Mouse (Mus musculus) cerebellum, adult 11-12 months (tissue): ENCODE measurements around the gene Sertad3.

Experiments
- DNase-seq: peaks from one replicate; pipeline ENCODE4 v3.0.0; 2022

Gene Sertad3

DNA sequence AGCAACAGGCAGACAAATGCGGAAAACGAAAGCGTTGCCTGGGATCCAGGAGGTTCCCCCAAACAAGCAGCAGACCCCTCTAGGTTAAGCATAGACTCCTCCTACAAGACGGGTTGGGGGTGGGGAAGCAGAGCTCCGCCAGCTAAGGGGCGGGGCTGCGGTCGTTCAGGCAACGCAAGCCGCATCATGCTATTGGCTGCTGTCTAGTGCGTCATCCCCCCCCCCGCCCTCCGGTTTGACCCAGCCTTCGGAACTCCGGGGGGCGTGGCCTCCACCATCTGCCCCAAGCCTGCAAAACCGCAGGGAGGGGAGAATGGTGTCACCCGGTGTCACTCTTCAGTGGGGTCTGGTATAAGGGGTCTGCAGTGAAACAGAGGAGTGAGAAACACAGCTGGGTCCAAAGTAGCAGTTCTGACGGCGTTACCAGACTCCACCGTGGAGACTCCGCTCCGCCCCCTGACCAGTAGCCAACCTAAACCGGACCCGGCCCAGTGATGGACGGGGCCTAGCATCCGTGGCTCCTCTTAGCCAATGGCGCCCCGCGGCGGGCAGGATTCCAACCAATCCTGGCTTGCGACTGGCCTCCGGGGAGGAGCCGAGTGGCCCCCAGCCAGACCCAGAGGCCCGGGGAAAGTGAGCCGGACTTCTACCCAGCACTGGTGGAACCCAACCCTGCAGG, at the start of gene Sertad3:
Sertad3 (plus strand) TSS at position 613 of the 679 bp plus-strand sequence.
- peak; percentile 99 for DNase-seq

DNA sequence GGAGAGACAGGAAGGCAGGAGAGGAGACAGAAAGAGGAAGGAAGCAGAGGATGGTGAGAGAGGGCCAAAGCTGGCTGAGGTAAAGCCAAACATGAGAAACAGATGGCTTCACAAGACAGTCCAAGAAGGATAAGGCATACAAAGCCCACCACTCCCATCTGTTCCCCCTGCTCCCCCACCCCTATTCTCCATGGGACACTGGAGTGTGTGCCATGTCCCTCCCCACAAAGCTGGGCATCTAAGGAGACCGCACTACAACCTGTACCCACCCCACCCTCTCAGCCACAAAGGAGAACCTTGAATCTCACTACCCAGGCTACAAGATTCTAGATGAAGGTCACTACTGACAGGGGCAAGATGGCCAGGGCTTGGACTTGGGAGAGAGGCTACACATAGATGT, 46.2 kb upstream of the Sertad3 start:
- DNase-seq = no peak

DNA sequence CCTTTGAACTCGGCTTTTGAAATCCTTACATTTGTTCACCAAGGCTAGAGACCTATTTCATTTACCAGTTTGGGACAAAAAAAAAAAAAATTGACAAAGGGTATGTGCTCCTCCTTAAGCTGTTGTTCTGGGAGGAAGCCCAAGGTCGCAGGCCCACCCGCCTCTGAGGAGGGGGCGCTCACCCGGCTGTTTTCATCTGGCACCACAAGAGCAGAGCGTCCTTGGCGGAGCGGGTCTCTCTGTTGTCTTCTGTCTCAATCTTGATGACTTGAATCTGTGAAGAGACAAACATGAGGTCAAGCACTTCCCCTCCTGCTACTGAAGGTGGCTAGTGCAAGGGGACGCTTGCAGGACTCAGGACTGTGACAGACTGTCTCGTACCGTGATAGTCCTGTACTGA, 45.6 kb upstream of the Sertad3 start:
- DNase-seq = no peak

DNA sequence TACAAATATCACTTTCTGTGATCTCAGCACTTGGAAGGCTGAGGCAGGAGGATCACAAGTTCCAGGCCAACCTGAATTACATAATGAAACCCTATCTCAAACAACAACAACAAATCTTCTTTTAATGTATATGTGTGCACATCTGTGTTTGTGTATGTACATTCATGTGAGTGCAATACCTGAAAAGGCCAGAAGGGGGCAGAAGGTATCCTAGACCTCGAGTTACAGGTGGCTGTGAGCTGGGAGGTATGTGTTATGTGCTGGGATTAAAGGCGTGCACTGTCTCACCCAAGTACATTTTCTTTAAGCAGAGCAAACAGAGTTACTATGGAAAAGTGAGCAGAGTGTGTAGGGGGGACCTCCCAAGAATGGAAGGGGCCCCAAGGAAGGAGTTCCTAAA, 44.4 kb upstream of the Sertad3 start:
- DNase-seq = no peak

DNA sequence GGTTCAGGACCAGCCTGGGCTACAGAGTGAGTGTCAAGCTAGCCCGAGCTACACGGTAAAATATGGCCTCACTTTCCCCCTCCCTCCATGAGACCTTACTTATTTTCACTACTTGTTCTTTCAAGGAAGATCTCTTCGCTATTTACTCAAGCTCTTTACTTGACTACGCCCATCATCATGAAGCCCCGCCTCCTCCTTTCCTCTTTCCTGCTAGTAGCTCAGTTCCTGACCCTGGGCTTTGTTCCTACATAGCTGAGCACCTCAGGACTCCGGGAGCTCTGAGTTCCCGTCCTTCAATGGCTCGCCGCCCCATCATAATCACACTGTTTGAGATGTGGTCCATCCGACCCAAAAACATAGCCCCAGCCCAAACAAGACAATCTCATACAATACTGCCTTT, 40.2 kb upstream of the Sertad3 start:
- DNase-seq = no peak

DNA sequence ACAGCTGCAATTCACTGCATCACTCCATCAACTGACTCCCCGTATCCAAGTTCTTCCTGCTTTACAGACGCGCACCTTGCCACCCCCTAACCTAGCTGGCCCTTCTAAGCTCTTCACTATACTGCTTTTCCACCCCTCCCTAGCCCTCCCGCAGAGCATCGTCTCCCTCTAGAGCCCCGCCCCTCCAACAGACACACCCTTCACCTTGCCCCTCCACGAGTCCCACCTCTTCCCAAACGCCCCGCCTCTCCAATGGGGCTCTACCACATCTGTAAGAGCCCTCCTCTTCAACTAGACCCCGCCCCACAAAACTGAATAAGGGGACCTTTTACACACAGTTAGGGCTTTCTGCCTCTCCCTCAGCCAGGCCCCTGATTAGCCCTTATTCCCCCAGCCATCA, 39.8 kb upstream of the Sertad3 start:
- DNase-seq = no peak

DNA sequence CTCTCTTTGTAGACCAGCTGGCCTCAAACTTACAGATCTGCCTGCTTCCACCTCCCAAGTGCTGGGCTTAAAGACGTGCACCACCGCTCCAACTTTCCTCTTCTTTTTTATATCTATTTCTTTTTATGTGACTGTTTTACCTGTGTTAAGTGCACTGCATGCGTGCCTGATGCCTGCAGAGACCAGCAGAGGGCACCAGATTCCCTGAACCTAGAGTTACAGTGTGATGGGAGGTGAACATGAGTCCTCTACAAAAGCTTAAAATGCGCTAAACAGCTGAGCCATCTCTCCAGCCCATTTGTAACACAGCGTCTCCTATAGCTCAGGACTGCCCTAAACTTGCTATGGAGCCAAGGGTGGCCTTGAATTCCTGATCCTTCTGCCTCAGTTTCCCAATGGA, 36.0 kb upstream of the Sertad3 start:
- no peak for DNase-seq

DNA sequence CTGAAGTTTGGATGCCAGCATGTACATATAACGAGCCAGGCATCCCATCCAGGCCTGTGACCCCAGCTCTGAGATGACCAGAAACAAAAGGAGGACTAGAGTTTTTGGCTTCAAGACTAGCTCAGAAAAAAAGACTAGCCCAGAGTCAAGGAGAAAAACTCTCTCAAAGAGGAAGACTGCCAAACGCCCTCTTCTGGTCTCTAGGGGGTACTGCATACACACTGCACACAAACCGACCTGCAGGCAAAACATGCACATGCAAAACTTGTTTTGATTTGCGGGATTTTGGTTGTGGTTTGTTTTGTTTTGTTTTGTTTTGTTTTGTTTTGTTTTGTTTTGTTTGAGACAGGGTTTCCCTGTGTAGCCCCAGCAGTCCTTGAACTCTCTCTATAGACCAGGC, 33.6 kb upstream of the Sertad3 start:
- DNase-seq = no peak

DNA sequence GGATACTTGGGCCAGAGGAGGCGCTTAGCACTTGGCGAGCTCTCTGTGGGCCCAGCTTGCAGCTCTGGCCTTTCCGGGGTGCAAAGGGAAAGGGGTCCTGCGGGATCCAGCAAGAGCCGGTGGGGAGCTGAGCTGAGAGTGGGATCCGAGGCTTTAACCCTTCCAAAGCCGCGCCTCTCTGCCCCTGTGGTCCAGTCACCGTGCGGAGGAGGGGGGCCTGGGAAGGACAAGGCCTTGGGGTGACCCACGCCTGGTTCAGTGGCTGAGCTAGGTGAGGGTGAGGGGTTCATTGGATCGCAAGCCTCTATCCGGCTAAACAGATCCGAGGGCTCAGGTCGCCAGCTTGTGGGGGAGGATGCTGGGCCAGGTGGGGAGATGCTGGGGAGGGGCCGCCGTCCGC, 27.5 kb upstream of the Sertad3 start:
- DNase-seq = peak; percentile 58

DNA sequence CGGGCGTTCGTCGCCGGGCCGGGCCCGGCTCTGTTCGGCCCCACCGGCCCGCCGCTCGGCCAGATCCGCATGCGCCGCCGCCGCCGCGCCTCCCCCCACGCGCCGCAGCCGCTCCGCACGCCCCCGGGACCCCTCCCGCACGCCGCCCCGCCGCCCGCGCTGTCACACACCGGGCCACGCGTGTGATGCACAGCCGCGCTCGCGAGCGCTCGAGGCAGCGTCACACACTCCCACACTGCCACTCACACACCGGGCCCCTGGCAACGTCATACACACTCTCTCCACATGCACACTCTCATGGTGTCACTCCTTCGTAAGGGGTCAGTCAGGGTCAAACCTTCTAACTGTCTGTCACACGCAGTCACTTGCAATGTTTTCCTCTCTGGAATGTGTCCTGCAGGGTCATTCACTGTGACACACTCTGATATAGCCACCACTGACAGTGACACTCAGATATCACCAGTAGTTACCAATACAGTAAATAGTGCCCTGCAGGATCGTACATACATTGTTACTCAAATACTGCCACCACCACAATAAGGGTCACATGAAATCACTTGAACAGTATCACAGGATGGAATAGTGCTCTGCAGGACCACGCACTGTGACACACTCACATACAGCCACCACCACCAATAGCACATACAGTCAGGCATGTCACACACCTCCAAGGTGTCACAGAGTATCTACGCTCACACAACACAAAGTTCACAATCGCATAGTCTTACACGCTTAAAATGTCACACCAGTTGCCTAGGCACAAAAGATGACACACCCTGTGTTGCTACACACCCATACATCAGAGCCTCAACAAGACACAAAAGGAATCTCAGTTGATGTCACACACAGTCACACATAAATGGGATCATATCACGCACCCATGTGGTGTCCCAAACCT, 26.8 kb upstream of the Sertad3 start:
- DNase-seq = peak; percentile 78

DNA sequence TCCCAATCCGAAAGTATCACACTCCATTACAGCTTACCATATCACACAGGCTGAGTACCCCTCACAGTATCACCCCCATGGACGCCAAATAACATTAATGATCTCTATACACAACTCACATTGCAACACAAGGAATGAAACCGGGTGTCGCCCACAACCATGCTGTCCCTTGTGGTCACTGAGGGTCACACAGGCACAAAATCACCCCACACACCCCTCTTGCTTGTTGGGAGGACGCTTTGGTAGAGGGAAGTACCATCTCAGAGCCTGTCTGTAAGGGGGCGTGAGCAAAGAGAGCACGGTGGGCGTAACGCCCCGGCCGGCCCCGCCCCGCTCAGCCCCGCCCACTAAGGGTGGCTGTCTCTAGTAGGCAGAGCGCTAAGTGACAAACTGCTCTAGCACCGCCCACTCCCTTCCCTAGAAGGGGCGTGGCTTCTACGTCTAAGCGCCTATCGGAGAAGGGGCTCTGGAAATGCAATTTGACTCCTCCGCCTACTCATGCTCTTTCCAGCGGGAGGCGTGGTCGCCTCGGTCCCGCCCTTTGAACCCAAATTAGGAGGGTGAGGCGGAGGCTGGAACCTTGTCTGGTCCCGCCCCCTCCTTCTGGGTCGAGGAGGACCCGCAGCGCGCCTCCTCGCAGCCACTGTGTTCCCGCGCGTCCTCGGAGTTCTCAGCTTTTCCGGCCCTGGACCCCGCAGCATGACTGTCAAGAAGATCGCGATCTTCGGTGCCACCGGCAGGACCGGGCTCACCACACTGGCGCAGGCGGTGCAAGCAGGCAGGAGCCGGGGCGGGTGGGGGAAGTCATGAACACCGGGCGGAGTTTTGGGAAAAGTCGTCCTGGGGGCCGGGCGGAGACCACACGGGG, 25.9 kb upstream of the Sertad3 start, which contains the start of the genes Sptbn4 and Blvrb:
Sptbn4 (minus strand) TSS at position 268 of the 868 bp plus-strand sequence.
Blvrb (plus strand) TSS at position 560 of the 868 bp plus-strand sequence.
- DNase-seq = peak; percentile 99

DNA sequence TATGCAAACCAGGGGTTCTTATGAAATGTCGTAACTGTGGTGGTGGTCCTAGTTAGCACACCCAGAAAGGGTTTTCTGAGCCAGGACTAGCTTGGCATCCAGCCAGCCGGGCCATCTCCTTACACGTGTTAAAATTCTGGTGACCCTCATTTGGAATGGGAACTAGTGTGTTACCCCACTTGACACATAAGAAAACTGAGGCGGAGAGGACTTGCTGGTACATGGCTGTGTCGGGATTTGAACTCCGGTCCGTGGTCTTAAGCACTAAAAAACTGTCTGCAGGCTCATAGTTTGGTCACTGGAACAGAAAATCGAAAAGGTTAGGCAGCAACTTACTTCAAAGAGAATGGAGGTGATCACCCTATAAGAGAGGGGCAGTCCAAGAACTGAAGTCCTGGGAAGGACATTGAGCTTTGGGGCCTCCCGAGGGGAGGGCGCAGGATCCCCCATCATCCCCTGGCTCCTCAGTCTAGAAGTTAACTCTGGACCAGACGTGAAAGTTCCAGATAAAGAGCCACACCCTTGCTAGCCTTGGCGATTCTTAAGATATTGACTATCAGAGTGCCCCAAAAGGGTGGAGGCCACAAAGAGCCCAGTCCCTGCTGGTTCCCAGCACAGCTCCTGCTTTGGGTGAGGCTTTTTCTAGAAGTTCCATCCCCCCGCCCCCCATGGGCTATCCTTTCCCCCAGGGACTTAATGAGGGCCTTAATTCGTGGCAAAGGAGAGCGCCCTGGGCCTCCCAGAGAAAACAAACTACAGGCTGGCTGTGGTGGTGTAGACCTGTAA, 25.0 kb upstream of the Sertad3 start:
- DNase-seq = peak; percentile 78

DNA sequence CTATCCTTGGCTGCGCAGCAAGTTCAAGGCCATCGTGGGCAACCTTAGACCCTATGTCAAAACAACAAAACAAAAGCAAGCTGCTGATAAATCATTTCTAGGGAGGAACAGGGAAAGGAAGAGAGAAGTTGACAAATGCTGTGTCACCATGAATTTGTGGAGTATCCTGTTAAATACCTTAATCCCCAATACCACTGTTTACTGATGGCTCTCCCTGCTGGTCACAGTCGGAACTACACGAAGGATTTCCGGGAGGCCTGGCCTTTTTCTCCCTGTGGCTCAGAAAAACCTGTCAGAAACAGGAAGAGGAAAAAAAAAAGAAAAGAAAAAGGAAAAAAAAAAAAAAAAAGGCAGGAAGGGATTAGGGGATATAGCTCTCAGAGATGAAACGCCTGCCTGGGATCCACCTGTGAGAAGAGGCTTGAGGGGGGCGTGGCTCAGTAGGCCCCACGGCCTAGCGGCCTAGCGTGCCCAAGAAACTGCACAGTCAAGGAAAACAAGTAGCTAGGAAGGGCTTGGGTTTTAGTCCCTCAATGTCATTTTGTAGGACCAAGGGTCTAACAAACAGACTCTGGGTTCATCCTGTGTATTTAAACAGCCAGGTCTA, 24.2 kb upstream of the Sertad3 start:
- DNase-seq = peak; percentile 67

DNA sequence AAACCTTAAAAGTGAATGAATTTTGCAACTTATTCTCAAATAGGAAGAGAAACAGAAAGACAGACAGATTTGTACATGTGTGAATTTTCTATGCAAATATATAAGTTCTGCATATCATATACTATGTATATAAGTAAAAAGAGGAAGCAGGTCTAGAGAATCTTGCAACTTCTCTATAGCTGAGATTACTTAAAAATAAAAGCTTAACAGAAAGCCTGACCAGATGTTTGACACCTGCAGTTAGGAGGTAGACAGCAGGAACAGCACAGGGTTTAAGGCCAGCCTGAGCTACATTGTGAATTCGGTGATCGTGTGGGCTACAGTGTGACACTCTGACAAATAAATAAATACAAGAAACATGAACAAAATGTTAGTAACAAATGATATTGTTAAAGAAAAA, 22.2 kb upstream of the Sertad3 start:
- no peak for DNase-seq

DNA sequence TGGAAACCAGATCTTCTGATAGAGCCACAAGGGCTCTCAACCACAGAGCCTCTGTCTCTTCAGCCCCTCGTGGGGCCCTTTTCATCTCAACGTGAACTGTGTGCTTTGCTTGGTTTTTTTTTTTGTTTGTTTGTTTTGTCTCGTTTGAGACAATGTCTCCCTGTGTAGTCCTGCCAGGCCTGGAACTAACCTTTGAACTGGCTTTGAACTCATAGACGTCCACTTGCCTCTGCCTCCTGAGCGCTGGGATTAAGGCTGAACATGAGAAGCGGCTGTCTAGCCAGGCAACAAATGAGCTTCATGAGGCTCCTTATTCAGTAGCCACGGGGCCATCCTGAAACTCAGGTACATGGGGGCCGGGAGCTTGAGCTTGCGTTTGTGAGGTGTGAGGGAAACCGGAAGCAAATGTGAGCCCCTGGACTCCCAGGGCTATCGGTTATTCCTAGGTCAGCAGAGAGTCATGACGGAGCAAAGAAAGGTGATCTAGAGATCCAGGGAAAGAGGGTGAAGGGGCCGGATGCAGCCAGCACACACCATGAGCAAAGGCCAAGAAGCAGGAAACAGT, 21.3 kb upstream of the Sertad3 start:
- no peak for DNase-seq

DNA sequence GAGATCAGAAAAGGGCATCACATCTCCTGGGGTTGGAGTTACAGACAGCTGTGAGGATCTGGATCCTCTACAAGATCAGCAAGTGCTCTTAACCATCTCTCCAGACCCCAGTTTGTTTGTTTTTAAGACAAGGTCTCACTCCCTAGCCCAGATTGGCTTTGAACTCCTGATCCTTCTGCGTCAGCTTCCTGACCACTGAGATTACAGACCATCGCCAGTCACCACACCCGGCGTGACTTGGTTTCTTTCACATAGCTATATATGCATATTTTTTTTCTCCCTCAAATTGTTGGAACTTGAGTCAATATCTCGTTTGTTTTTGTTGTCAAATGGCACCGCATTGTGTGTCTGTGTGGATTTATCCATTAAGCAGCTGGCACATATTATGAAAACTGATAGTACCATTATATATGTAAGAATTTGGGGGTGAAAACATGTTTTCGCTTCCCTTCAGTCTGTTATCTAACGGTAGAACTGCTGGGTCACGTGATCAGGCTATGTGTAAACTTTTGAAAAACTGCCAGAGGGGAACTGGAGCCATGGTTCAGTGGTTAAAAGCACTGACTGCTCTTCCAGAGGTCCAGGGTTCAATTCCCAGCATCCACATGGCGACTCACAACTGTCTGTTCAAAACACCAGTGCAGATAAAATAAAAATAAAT, 19.0 kb upstream of the Sertad3 start:
- DNase-seq = no peak

DNA sequence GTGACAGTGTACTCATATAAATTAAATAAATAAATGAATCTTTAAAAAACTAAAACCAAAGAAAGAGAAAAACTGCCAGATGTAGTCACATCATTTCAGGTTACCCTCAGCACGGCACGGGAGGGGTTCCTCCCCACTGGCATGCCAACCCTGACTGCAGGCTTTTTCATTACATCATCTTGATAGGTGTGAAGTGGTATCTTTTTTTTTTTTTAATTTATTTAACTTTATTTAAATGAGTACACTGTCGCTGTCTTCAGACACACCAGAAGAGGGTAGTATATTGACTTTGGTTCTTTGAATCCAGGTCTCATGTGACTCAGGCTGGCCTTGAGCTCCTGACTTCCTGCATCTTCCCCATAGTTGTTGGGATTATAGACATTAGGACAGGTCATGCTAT, 18.3 kb upstream of the Sertad3 start:
- no peak for DNase-seq

DNA sequence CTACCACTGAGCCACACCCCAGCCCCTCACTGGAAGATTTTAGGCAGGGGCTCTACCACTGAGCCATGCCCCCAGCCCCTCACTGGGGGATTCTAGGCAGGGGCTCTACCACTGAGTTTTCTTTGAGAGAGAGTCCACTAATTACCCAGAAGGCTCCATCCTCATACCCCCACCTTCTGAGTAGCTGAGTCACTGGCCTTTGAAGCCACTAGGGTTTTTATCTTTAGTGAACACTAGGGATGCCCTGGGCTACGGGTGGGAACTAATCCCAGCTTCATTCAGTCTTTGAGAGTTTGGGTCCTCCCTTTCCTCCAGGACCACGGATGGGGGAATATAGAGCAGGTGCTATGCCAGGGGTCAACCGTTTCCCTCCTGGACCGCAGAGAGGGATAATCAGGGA, 15.0 kb upstream of the Sertad3 start:
- DNase-seq = no peak

DNA sequence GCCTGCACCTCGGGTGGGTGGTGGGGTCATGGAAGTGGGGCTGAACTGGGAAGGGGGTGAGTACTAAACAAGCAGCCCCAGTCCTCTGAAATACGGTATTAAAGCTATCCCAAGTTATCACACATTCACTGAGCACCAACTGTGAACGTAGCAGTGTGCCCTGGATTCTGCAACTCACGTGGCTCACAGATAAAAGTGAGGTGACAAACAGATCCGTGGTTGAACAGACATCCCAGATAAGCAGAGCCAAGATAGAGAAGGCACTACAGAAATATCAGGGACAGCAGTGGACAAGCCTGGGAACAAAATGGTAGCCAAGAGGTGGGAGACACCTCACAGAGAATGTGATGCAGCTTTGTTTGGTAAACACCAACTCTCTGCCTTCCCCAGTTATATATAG, 13.9 kb upstream of the Sertad3 start:
- DNase-seq = no peak

DNA sequence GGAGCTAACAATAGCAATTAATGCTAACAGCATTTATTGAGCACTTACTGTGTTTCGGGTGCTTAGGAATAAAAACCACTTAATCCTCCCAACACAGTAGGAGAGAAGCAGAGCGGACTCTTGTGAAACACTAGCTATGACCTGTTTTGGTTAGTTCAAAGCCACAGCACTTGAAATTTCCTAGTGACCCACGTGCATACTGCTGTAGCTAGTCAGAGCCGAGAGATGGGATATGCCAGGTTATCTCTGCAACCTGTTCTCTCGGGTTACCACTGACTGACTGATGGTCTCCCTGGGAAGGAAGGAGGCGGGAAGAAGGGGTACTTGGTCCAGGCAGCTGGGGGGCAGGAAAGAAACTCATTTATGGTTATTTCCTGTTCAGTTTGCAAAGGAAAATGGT, 13.1 kb upstream of the Sertad3 start:
- DNase-seq = no peak

DNA sequence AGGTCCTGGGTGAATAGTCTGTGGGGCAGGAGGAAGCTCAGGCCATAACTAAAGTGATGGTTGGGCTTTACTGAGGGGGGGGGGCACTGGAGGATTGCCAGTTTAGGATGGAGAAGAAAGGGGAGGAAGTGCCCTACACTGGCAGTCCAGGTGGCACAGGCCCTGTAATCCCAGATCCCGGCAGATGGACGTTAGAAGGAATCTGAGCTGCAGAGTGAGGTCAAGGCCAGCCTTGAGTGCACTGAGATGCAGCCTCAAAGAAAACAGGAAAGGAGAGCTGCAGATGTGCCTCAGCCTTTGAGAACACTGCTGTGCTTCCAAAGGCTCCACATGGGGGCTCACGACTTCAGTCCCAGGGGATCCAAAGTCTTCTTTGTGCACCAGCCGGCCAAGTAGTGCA, 5.9 kb upstream of the Sertad3 start:
- DNase-seq = no peak
